Mouse (Mus musculus) megakaryocyte progenitor cell, adult 5-6 weeks (primary cell): ENCODE measurements around the gene Smoc1. TPM values are rescaled to one million over a fixed set of nuclear protein-coding genes. Genes with fewer than 3 reads are reported as not detected.

Source experiments
- ATAC-seq: replicated peaks from 2 replicates; pipeline ENCODE4 v1.8.0; 2016; ENCODE audit warnings: mild to moderate bottlenecking, moderate TSS enrichment, inconsistent platforms; ENCODE audit not compliant: poor library complexity
- total RNA-seq, 2 experiments: library from RNA; stranded (forward) in 1 of 2; stranded (reverse) in 1 of 2; fragments of 157-497, 149-512 nt in 1 of 2; fragments of 200-1000 nt in 1 of 2; gene quantifications; 2 replicates each; pipeline versions ENCODE4 v1.2.3 to v1.2.4; 2015 to 2017

The Smoc1 gene
- total RNA-seq (2015) = 0.54 and 0.83 TPM in 2 replicates
- total RNA-seq (2017) = 1.6 and 1.7 TPM in 2 replicates

DNA sequence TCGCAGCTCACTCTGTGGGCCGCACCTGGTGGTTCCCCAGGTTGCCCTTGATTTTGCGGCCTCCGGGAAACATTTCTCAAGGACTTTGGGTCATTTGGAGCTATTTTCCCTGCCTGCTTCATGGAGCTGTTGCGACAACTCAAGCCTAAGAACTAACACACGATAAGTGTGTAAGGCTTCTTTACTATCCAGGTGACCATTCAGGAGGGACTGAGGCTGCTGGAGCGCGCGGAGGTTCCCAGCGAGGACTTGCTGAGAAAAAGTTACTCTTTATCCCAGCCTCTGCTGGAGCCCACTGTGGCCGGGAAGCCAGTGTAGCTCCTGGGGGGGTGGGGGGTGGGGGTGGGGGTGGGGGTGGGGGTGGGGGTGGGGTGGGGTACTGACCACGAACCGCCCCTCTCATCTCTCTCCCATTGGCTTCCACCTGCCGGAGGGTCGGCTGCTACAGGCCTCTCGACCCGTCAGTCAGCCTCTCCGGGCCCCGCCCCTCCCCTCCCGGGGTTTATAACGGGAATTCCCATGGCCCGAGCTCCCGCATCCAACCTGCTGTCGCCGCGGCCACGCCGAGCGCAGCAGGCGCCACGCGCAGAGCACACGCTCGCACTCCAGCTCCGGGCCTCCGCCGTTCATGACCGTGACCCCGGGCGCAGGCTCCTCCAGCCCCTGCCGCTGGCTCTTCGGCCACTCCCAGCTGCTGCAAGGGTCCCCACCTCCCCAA, at the start of gene Smoc1:
TSS of gene Smoc1 (plus strand) at position 532 of the 718 bp plus-strand sequence.
- no peak; the same call in 1 of the 2 replicates for ATAC-seq

GRCm38 (mm10) chr12:80982326-80982725, 44.3 kb upstream of the Smoc1 start:
- peak; percentile 82 for ATAC-seq

DNA sequence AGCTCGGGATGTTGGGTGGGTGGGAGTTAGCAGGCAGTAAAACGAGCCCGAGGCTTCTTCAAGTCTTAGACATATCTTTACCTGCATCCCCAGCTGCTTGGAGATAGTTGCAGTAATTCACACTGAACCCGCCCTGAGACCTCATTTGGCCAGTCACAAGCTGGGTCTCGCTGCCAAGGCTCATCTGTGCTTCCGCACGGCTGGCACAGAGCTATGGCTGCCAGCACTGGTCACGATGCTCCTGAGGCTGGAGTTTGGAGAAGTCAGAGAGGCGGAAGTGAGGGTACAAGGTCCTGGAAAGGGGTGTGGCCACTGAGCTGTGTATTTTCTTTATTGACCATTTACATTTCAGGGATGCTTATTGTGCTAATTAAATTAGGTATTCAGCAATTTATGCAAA, 42.9 kb upstream of the Smoc1 start:
- 0 out of 2 replicates have a peak, but pooled peaks have one; percentile 39 for ATAC-seq

DNA sequence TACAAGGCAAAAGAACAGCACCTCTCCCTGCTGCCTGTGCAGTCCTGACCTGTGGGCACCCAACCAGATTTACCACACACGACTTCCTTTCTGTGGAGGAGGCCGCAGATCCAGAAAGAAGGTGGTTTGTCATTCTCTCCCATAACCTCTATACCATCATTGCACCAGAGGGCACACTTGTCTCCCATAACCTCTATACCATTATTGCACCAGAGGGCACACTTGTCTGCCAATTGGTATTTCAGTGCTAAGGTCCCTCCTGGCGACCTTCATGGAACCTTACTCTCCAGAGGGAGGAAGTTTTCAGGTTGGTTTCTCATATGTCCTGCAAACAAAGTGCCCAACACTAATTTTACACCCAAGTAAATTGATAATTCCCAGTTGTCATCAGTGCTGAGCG, 40.0 kb upstream of the Smoc1 start:
- ATAC-seq = peak; percentile 39; the same call in 1 of the 2 replicates

GRCm38 (mm10) chr12:80988286-80988685, 38.3 kb upstream of the Smoc1 start:
- no peak for ATAC-seq

GRCm38 (mm10) chr12:80990901-80991445, 35.6 kb upstream of the Smoc1 start:
- ATAC-seq = no peak

DNA sequence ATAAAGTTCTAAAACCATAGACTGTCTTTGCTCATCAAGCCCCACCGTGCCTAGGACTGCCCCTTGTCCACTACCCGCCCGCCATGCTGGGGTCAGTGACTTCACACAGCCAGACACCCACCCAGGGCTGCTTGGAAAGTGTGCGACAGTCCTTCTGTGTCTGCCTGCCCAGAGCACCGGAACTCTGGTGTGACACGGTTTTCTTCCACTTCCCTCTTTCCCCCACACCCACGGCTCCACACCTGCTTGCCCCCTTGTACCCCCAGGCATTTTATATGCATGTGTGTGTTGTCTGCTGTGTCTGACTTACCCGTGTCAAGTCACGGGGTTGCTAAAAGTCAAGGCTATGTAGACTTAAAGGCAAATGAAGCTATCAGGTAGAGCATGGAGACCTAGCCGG, 34.8 kb upstream of the Smoc1 start:
- ATAC-seq = peak; percentile 32; the same call in 1 of the 2 replicates

GRCm38 (mm10) chr12:80992540-80993122, 34.0 kb upstream of the Smoc1 start:
- ATAC-seq = no peak

DNA sequence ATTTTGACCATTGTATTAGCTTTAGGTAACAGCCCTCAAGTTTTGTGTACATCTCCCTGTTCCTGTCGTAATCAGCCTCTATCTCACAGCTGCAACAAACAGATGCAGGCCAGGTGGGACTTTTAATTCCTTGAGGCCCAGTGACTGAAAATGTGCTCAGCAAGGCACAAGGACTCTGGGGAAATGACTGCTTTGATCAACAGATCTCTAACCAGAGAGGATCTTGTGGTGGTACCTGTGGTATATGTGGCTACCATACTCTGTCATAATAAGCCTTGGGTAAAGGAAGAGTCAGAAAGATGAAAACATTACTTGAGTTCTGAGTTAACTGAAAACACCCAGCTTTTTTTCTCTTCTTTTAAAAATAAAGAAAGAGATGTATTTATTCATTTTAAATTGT, 32.8 kb upstream of the Smoc1 start:
- ATAC-seq = no peak

DNA sequence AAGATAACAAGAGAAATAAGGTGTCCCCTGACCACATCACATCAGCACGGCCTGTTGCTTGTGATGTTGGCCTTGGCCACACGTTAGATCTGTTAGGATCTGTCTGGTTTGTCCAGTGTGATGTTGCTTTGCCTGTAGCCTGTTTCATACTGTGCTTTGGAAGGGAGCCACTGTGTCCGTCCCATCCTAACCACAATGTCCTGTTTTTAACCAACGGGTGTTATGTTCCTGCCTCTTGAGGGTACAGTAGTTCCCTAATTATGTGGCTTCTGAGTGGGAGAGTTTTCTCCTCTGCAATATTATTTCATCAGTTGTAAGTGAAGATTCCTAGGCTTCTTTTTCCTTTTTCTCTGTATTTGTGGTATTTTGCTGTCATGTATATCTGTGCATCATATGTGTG, 31.3 kb upstream of the Smoc1 start:
- ATAC-seq = peak; percentile 88

DNA sequence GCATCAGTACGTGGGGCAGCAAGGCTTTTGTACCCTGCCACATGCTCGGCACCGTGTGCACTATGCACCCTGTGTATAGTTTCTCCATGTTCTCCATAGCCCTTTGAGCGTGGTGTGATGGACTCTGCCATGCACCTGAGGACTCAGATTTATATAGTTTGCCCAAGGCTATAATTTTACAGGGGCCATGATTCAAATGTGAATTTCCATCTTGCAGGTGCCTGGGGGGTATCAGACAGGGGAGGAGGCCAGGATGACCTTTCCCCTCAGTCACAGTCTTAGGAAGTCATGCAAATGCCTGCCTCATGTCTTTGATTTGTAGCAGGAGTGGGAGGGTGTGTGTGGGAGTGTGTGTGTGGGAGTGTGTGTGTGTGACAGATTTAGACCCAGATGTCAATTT, 29.0 kb upstream of the Smoc1 start:
- no peak for ATAC-seq

DNA sequence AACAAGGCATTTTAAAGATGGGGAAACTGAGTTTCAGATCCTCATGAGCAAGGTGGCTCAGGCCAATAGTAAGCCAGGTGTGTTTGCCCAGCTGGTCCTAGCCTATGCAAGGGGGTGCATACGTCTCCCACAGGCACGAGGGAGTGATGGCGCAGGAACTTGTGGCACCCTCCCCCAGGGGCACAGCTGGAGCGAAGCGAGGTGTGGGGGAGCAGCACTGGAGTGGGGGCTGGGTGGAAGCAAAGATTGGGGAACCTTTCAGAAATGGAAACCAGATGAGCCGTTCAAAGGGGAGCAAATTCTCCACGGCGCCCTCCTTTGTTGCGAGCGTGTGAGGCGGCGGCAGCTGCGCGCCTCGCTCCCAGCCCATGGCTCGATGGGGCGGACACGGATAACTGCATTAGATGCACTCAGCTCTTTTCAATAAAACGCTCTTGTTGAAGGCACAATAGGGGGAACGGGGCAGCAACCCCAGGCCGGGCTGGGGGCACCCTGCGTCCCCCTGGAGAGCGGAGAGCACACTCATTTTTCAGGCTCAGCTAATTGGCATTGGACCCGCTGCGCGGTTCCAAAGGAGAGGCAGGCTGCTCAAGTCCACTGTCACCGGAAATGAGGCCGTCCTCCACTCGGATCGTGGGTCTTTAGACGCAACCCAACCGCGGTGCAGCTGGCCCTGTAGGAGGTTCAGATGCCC, 27.9 kb upstream of the Smoc1 start:
- ATAC-seq = peak; percentile 25; the same call in 1 of the 2 replicates

- no peak; the same call in 1 of the 2 replicates for ATAC-seq
Measured at GRCm38 (mm10) chr12:81000924-81001323, 25.7 kb upstream of the Smoc1 start.

DNA sequence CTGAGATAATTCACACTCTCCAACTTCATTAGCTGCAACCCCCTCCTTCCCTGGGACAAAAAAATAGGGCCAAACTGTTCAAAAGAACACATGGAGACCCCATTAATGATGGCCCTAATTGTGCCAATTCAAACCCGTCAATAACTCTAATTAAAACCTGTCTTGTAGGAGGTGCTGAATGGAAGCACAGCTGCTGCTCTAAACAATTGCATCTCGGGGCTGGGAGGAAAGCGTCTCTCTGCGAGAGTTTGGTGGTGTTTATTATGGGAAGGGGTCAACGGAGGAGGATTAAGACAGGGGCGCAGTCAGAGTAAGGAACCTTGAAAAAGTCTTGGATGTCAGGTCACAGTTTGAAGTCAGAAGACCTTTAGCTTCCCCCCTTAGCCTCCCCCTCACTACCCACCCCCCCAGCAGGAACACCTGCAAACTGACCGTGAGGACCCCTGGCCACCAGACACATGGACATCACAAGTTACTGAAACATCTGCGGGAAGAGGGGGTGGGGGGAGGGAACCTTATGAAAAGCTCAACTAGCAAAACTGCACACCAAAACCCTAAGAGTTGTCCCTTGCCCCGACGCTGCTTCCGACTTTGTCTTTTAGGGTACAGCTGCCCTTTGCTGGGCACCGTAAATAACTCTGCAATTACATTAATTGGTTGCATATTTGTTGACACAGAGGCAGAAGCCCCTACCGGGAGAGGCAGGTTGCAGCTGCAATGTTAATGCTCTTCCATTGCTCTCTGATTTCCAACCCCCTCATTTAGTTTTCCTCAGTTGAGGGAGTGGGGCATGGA, 23.6 kb upstream of the Smoc1 start:
- no peak for ATAC-seq

DNA sequence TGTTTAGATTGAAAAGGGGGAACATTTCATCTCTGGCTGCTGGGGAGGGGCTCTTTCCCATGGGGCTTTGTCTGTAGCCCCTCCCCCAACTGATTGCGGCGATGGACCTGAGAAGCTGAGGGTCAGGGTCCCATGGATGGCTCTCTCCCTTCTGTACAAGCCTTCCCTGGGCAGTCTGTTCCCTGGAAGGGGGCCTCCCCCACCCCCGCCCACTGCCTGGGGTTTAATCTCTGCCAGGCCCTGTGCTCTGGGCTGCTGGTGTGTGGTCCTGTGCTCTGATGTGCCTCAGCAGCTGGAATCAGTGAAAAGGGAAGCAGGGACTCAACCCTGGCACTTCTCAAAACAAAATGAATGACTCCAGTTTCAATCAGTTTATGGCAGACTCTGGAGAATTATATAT, 16.8 kb upstream of the Smoc1 start:
- no peak for ATAC-seq

DNA sequence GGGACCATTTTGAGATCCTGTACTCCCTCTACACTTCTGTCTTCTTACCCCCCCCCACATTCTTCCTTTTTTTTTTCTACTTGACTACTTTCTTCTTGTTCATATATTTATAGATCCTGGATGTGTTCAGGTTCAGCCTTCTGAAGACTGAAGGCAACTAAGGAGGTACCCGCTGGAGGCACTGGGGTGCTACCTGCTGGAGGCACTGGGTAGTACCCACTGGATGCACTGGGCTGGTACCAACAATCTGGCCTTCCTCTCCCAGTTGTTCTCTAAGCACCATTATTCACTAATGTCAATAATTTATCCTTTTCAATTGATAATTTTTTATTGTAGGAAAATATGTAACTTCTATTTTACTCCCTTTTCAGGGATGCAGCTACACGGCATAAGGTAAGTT, 14.6 kb upstream of the Smoc1 start:
- no peak for ATAC-seq

GRCm38 (mm10) chr12:81013496-81013895, 13.1 kb upstream of the Smoc1 start:
- ATAC-seq = no peak

DNA sequence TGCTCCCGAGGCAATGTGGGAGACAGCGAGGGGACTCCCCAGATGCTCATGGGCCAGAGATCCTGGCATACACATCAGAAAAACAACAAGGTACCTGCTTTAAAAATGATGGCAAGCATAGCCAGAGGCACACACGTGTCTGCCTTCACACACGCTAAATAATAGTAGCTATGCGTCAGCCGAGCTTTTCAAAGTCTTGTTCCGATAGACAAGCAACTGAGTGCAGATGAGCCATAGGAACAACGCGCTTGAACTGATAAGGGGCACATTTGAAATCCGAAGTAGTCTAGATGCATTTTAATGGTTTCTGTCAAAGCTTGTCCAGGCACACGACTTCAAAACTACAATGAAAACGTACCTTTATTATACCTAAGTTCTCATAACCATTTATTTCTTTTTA, 9.0 kb upstream of the Smoc1 start:
- no peak for ATAC-seq

GRCm38 (mm10) chr12:81018516-81019279, 7.9 kb upstream of the Smoc1 start:
- ATAC-seq = peak; percentile 29
